Mouse (Mus musculus) kidney, adult 2 months (tissue): Measurements from ENCODE around the gene Prim2. TPM values are rescaled to one million over a fixed set of nuclear protein-coding genes. Genes with fewer than 3 reads are reported as not detected.
A peak's percentile ranks its signal among the peaks of the same experiment; 100 is the strongest.

Experiments used
- DNase-seq: peaks from one replicate; pipeline ENCODE4 v3.0.0; 2021
- H3K27ac ChIP-seq: fragments of 200-500 bp; 2 replicates; pipeline ENCODE4 v1.5.1; 2012; ENCODE audit warnings: low read depth, low read length, control low read depth, inconsistent platforms; ENCODE audit not compliant: insufficient read depth
- H3K27me3 ChIP-seq: fragments of 200-500 bp; replicated peaks from 2 replicates; pipeline ENCODE4 v1.6.1; 2012; ENCODE audit warnings: mild to moderate bottlenecking, moderate library complexity, low read length, inconsistent platforms; ENCODE audit not compliant: control insufficient read depth, insufficient read depth
- H3K36me3 ChIP-seq: fragments of 200-500 bp; 2 replicates; pipeline ENCODE4 v1.6.1; 2012; ENCODE audit warnings: mild to moderate bottlenecking, moderate library complexity, low read length, inconsistent platforms; ENCODE audit not compliant: control insufficient read depth, insufficient read depth
- H3K4me1 ChIP-seq: fragments of 200-500 bp; 2 replicates; pipeline ENCODE4 v1.6.1; 2011; ENCODE audit warnings: low read length; ENCODE audit not compliant: control insufficient read depth, insufficient read depth
- H3K4me3 ChIP-seq: fragments of 200-500 bp; 2 replicates; pipeline ENCODE4 v1.5.1; 2011; ENCODE audit warnings: mild to moderate bottlenecking, low read depth, low read length, control low read depth; ENCODE audit not compliant: insufficient read depth
- CTCF ChIP-seq: fragments of 200-500 bp; conservative IDR thresholded peaks from 2 replicates; pipeline ENCODE4 v1.5.1; 2011; ENCODE audit warnings: low read depth, mild to moderate bottlenecking, control low read depth, low read length, moderate library complexity, mixed read lengths; ENCODE audit not compliant: insufficient read depth, insufficient read length
- POLR2A ChIP-seq: fragments of 200-500 bp; IDR thresholded peaks from one replicate; pipeline ENCODE4 v1.6.1; 2011; ENCODE audit warnings: low read depth, low read length, control low read depth
- WGBS: fragments of 180-500 bp; shearing (Covaris S2); methylation state at CpG from one replicate; pipeline ENCODE4 v1.1.7; 2018; 5-methylcytosine and 5-hydroxymethylcytosine counted together
- polyA plus RNA-seq: library from polyadenylated mRNA; depleted of rRNA; stranded (reverse); fragments of >200 nt; gene quantifications from 2 replicates; pipeline ENCODE4 v1.2.3, GENCODE M21; 2012; rRNA removed

The Prim2 gene
- polyA plus RNA-seq = 2.9 and 3.0 TPM in 2 replicates

GRCm38 (mm10) chr1:33669708-33670141, at the start of gene Prim2:
Prim2 (minus strand) TSS chr1:33669795.
- H3K36me3 ChIP-seq = no peaks in the 10 kb centered on the region
- H3K4me1 ChIP-seq = no peaks in the 10 kb centered on the region; the same call in 1 of the 2 replicates
- TF ChIP-seq POLR2A (peak; percentile 50), CTCF (no peak)
- no peak within 1 kb of the TSS for H3K27ac ChIP-seq
- WGBS = under 1% methylated on average over 26 of the region's 26 CpGs
- peak within 1 kb of the TSS; percentile 83 for H3K4me3 ChIP-seq
- peak; percentile 91 for DNase-seq
- H3K27me3 ChIP-seq = no peaks in the 10 kb centered on the region

- whole genome bisulfite sequencing = 56% methylated on average over 1 of the region's 1 CpGs
- Histone ChIP-seq H3K4me3 (no peak overlapping the region), H3K27me3 (no peaks in the 10 kb centered on the region), H3K4me1 (no peaks in the 10 kb centered on the region), H3K27ac (no peak overlapping the region), H3K36me3 (no peaks in the 10 kb centered on the region)
- no peak for DNase-seq
- TF ChIP-seq CTCF (no peak), POLR2A (no peak)
Observed at GRCm38 (mm10) chr1:33717636-33718035, 48.0 kb upstream of the Prim2 start.

- 4% methylated on average over 10 of the region's 10 CpGs for WGBS
- no peak overlapping the region for H3K4me3 ChIP-seq
- H3K27ac ChIP-seq = no peak overlapping the region
- TF ChIP-seq CTCF = no peak
- TF ChIP-seq POLR2A = no peak
- no peaks in the 10 kb centered on the region for H3K27me3 ChIP-seq
- H3K4me1 ChIP-seq = no peaks in the 10 kb centered on the region
- H3K36me3 ChIP-seq = no peaks in the 10 kb centered on the region
- no peak for DNase-seq
Observed at GRCm38 (mm10) chr1:33714796-33715195, 45.2 kb upstream of the Prim2 start.

GRCm38 (mm10) chr1:33712026-33712425, 42.4 kb upstream of the Prim2 start:
- TF ChIP-seq POLR2A (no peak), CTCF (no peak)
- no peaks in the 10 kb centered on the region for H3K36me3 ChIP-seq
- no peak overlapping the region for H3K4me3 ChIP-seq
- no peak overlapping the region for H3K27ac ChIP-seq
- no peak for DNase-seq
- no peaks in the 10 kb centered on the region for H3K27me3 ChIP-seq
- 91% methylated on average over 5 of the region's 5 CpGs for WGBS
- H3K4me1 ChIP-seq = no peaks in the 10 kb centered on the region

- no peak for TF ChIP-seq POLR2A
- TF ChIP-seq CTCF = no peak
- Histone ChIP-seq H3K4me3 (no peak overlapping the region), H3K27ac (no peak overlapping the region), H3K36me3 (no peaks in the 10 kb centered on the region), H3K27me3 (no peaks in the 10 kb centered on the region), H3K4me1 (no peaks in the 10 kb centered on the region)
- 68% methylated on average over 2 of the region's 2 CpGs for WGBS
- DNase-seq = no peak
Observed at GRCm38 (mm10) chr1:33709615-33710014, 40.0 kb upstream of the Prim2 start.

- no peak for DNase-seq
- Histone ChIP-seq H3K4me1 (no peaks in the 10 kb centered on the region), H3K36me3 (no peaks in the 10 kb centered on the region), H3K27me3 (no peaks in the 10 kb centered on the region), H3K27ac (no peak overlapping the region), H3K4me3 (no peak overlapping the region)
- TF ChIP-seq CTCF (no peak), POLR2A (no peak)
- WGBS = 91% methylated on average over 3 of the region's 3 CpGs
Observed at GRCm38 (mm10) chr1:33701244-33701643, 31.6 kb upstream of the Prim2 start.

GRCm38 (mm10) chr1:33696016-33696415, 26.4 kb upstream of the Prim2 start:
- TF ChIP-seq CTCF = no peak
- no peak for TF ChIP-seq POLR2A
- no peaks in the 10 kb centered on the region for H3K27me3 ChIP-seq
- 85% methylated on average over 2 of the region's 2 CpGs for whole genome bisulfite sequencing
- no peak overlapping the region for H3K4me3 ChIP-seq
- H3K36me3 ChIP-seq = no peaks in the 10 kb centered on the region
- no peak for DNase-seq
- no peak overlapping the region for H3K27ac ChIP-seq
- H3K4me1 ChIP-seq = no peaks in the 10 kb centered on the region
